Mouse (Mus musculus) embryonic fibroblast, embryonic 13.5 days (primary cell): Measurements from ENCODE around the gene Tln2.

Experiments used
- CTCF ChIP-seq: IDR thresholded peaks from 2 replicates; pipeline ENCODE4 v1.5.1; 2011; ENCODE audit warnings: mild to moderate bottlenecking, control low read depth, low read length, moderate library complexity, borderline replicate concordance; ENCODE audit not compliant: insufficient read depth
- POLR2A ChIP-seq: IDR thresholded peaks from 2 replicates; pipeline ENCODE4 v1.6.1; 2011; ENCODE audit warnings: low read depth, mild to moderate bottlenecking, control low read depth, low read length, moderate library complexity

GRCm38 (mm10) chr9:67348983-67349382 lies 210.5 kb downstream of the Tln2 start:
- TF ChIP-seq POLR2A (no peak), CTCF (0 out of 2 replicates have a peak, but pooled peaks have one; percentile 6)
